Mouse (Mus musculus) mouse embryonic stem cell (cell line): Measurements from ENCODE around the gene Adamts8.

Experiments
- in situ Hi-C, 2 experiments: fragments of 300-500 bp; cut with MboI; formaldehyde crosslinking; loops; 1 replicate in 1 of 2; 3 replicates in 1 of 2; pipeline ENCODE4 v1.14.3; 2019 to 2020; ENCODE audit warnings: low sequenced_read_pairs in 2 of 2, low pct_unique_long_range_greater_than_20kb in 1 of 2, mixed read lengths in 1 of 2; ENCODE audit not compliant: unreplicated experiment in 1 of 2

The Adamts8 gene

DNA sequence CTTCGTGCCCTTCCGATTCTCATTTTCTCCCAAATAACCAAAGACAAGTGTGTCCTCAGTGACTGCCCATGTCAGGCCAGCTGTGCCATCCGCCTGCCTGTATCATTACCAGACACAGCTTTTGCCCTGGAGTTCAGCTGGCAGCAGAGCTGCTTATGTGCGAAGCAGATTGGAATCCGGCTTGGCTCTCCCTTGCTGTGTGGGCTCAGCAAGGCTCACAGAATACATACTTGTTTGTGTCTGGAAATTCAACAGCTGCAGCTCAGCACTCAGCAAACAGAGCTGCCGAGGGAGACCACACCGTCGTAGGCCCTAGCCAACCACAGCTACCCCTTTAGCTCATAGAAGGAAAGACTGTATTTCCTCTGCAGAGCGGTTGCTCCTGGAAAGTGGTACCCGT lies 22.3 kb downstream of the Adamts8 start:
- in situ Hi-C loops, result no loop called here

DNA sequence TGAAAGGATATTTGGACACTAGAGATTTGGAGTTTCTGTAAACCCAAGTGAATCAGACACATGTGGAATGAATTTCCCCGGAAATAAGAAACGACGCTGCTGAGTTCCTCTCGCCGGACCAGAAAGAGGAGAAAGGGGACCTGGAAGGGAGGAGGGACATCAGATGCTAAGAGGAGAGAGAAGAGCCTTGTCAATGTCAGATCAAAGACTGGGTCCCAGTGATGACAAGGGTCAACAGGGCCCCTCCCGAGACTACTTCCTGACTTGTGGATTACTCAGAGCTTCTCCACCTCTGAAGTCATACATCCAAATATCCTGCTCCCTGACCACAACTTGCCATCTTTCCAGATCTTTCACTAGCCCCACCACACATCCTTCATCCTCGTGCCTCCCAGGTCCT lies 24.5 kb downstream of the Adamts8 start:
- in situ Hi-C loops, result no loop called here

DNA sequence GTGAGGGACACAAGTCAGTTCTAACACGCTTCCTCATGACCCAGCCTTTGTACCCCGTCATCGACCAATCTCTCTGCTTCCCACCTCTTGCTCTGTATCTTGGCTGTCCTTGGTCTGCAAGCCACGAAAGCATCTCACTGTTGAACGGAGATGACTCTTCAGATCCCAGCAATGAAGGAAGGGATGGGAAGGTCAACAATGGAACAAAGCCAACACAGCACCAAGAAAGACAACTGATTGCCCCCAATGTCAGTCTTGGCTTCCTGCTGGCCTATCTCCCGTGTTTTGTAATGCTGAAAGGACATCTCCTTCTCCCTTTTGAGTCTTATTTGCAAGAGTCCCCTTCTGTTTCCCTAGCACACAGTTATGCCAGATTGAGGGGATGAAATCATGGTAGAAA lies 25.8 kb downstream of the Adamts8 start:
- in situ Hi-C loops, result no loop called here

- in situ Hi-C loops, result no loop called here
These were observed 27.6 kb downstream of the Adamts8 start for GRCm38 (mm10) chr9:30970001-30970400.

- in situ Hi-C loops, result no loop called here
These were observed 29.6 kb downstream of the Adamts8 start for GRCm38 (mm10) chr9:30971967-30972366.

DNA sequence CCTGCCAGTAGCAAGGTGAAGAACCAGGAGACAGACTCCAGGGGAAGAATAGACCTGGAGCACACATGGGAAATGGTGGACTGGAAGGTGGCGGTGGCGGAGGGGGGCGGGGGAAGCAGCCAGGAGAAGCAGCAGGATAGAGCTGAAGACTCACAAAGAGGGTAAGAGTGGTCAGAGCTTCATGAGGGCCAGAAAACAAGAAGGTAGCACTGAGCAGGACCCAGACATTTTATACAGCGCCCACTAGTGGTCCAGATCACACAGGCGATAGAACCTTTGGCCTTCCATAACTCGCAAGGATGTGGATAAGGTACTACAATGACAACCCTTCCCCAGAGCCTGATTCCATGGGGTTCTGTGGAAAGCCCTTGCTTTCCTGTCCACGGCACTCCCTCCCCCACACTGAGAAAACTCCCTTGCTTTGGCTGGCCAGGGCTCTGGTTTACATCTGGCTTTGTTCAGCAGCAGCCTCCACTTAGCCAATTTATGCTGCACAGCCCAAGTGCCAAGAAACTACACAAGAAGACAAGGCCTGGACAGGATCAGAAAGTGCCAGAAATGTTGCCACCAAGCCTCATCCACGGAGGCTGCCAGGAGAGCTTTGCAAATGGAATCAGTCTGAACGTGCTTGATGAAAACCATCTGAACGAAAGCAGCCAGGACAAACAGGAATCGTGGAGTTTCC lies 34.1 kb downstream of the Adamts8 start:
- in situ Hi-C loops, result no loop called here

DNA sequence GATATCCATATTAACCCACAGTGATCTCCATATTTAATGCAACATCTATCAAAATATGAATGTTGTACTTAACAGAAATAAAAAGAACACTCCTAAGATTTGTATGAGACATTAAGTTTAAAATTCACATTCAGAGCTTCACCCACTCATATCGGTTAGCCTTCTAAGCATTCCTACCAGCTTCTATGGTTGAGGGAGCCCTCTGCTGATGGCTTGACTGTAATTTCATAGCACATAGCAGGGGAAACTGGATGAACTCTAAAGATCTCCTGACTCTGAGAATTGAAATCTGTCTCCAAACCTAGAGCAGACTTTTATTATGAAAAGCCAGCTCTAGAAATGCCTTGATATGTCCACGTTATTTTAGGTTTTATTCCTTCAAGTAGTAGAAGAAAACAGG lies 38.1 kb downstream of the Adamts8 start:
- in situ Hi-C loops, result no loop called here

GRCm38 (mm10) chr9:30985782-30986181 lies 43.4 kb downstream of the Adamts8 start:
- in situ Hi-C loops, result no loop called here

DNA sequence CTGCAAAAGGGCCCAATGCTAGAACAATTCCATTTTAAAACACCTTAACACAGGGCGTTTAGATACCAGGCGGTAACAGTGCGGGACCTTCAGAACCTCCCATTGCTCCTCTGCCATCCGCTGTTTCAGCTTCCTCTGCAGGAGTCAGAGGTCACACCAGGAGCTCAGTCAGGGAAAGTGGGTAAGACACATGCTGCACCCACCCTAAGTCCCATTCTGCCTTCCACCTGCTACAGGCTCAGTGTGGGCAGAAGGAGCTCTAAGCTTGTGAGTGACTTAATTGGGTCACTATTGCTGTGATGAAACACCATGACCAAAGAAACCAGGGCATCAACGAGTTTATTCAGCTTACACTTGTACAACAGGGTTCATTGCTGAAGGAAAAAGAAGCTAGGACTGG lies 50.7 kb downstream of the Adamts8 start:
- in situ Hi-C loops, result no loop called here

GRCm38 (mm10) chr9:30996590-30997562 lies 54.5 kb downstream of the Adamts8 start:
- in situ Hi-C loops, result no loop called here

DNA sequence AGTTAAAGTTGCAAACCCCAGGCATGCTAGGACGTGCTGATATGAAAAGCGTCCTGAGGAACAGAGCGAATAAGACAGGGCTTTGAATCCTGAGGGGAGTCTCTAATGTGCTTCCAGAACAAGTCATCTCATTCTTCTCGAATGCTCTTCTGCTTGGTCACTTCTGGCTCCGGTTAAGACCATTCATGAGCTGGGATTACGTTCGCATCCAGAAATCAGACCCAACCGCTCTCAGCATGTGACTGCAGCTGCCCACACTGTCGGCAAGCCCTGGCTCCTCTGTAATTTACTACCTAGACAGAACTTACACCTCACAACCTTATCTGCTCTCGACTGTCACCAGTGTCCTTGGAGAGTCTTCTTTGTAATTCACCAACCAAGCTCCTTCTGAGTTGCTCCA lies 58.3 kb downstream of the Adamts8 start:
- in situ Hi-C loops, result no loop called here

DNA sequence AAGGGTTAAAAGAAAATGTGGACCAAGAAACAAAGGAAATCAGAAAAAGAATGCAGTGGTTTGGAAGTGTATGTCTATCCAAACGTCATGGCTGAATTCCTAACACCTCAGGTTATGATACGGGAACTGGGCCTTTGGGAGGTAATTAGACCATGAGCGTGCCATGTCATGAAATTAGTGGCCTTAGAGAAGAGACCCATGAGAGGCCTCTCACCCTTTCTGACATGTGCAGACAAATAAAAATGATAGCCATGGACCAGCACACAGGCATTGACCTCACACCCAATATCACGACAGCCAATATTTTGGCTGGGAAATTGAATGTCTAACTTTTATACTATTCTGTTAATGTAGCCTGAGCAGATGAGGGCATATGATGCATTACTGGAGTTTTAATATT lies 60.2 kb downstream of the Adamts8 start:
- in situ Hi-C loops, result no loop called here

DNA sequence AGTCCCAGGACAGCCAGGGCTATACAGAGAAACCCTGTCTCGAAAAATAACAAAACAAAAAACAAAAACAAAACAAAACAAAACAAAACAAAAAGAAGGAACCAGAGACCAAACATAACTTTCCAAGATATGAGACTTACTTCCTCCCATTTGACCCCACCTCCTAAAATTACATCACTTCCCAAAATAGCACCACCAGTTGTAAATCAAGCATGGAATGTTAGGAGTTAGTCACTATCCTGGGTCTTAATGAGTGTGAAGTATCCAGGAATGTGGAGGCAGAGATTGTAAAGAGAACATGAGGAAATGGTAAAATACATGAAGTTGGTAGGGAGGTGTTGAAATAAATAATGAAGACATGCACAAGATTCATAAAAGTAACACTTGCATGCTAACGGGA lies 67.0 kb downstream of the Adamts8 start:
- in situ Hi-C loops, result no loop called here

GRCm38 (mm10) chr9:31010040-31010439 lies 67.7 kb downstream of the Adamts8 start:
- in situ Hi-C loops, result loop anchor here in 1 of 2 experiments (10.0 kb wide), 1 partner anchor 275 kb away; the partner anchor contains the start of gene Prdm10

GRCm38 (mm10) chr9:31010749-31011148 lies 68.4 kb downstream of the Adamts8 start:
- in situ Hi-C loops, result loop anchor here in 1 of 2 experiments (10.0 kb wide), 1 partner anchor 274 kb away; the partner anchor contains the start of gene Prdm10

DNA sequence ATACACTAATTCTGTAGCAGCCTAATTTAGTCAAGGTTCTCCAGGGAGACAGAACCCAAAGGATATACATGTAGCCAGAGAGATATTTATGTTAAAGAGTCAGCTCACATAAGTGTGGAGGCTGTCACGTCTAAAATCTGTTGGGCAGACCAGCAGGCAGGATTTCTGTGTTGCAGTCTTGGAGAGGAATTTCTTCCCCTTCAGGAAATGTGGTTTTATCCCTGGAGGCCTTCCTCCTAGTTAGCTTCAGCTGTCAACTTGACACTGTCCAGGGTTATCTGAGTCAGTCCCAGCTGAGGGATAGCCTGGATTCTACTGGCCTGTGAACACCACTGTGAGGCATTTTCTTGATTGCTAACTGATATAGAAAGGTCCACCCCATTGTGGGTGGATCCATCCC lies 69.2 kb downstream of the Adamts8 start:
- in situ Hi-C loops, result loop anchor here in 1 of 2 experiments (10.0 kb wide), 1 partner anchor 273 kb away; the partner anchor contains the start of gene Prdm10

DNA sequence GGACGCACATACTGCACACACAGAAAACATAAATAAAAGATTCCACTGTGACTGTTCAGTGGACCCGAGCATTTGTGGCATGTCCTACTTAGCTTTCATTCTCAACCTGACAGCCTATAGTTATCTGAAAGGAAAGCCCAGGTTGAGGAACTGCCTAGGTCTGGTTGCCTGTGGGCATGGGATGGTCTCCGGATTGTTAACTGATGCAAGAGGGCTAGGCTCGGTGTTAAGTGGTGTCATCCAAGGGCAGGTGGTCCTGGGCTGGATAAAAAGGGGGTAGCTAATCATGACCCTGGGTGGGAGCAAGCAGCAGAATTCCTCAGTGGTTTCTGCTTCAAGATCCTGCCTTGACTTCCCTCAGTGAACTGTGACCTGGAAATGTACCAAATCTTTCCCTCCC lies 70.3 kb downstream of the Adamts8 start:
- in situ Hi-C loops, result loop anchor here in 1 of 2 experiments (10.0 kb wide), 1 partner anchor 272 kb away; the partner anchor contains the start of gene Prdm10

GRCm38 (mm10) chr9:31013415-31013814 lies 71.1 kb downstream of the Adamts8 start:
- in situ Hi-C loops, result loop anchor here in 1 of 2 experiments (10.0 kb wide), 1 partner anchor 271 kb away; the partner anchor contains the start of gene Prdm10
